Mouse (Mus musculus): ENCODE results near the gene Hyal2.
A peak's percentile ranks its signal among the peaks of the same experiment; 100 is the strongest.

Hyal2 gene

GRCm38 (mm10) chr9:107612945-107613569 is 45.3 kb downstream of the Hyal2 start:
- no peak for DNase-seq

DNA sequence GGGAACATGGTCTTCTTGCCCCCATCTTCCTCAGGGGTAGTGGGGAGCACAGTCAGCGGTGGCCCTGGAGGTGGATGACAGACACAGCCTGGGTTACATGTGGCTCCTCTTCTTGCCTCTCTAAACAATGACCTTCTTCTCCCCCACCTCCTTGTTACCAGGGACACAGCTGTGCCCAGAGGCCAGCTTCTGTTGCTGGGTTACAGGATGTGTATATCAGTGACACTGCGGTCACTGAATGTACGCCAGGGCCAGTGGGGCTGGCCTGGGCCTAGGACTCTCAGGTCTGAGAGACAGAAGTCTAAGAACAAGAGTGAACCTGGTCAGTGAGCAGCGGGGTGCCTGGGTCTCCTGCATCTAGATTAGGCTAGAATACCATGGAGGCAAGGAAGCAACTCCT is 47.3 kb downstream of the Hyal2 start:
- DNase-seq = no peak

DNA sequence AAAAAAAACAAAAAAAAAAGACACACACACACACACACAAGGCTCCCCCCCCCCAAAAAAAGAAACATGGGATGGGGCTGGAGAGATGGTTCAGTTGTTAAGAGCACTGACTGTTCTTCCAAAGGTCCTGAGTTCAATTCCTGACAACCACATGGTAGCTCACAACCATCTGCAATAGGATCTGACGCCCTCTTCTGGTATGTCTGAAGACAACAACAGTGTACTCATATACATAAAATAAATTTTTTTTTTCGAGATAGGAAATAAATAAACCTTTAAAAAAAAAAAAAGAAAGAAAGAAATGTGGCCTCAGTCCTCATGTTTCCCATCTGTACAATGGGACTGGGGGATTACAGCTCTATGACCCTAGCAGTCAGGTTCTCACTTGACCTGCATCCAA is 49.7 kb downstream of the Hyal2 start:
- DNase-seq = no peak

GRCm38 (mm10) chr9:107618098-107618497 is 50.4 kb downstream of the Hyal2 start:
- peak in 1 of 2 experiments; percentile 45 for DNase-seq

GRCm38 (mm10) chr9:107618778-107619545 is 51.2 kb downstream of the Hyal2 start:
- peak in 1 of 2 experiments; percentile 70 for DNase-seq

DNA sequence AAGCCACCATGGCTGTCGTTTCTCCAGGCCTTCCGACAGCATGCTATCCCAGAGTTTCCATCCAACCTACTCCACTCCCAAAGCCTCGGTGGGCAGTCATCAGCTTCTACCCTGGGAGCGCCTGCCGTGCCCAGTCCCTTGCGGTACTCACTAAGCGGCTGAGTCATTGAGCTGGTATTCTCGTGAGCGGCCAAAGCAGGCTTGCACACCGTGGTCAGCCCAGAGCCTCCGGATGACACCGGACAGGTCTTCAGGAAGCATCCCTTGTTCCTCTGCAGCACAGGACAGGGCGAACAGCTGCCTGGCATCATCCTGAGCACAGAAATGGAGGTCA is 51.8 kb downstream of the Hyal2 start:
- DNase-seq = no peak

- DNase-seq = peak in 1 of 2 experiments; percentile 47
Observed at GRCm38 (mm10) chr9:107620954-107621353, 53.2 kb downstream of the Hyal2 start.

Measured in lung, adult 18-20 months (tissue).